Mouse (Mus musculus) liver, embryonic 14.5 days (tissue): ENCODE results near the gene Tal1. TPM values are rescaled to one million over a fixed set of nuclear protein-coding genes. Genes with fewer than 3 reads are reported as not detected.

Source experiments
- ATAC-seq: fragments of 200-750 bp; cut with Nextera tagmentation; 2 replicates; pipeline ENCODE4 v1.8.0; 2017; ENCODE audit warnings: moderate number of reproducible peaks, mild to moderate bottlenecking, moderate library complexity; ENCODE audit not compliant: insufficient read depth
- DNase-seq, 3 experiments: peaks; one replicate each; pipeline ENCODE4 v3.0.0-alpha.2; 2012 to 2013; ENCODE audit warnings: low read depth in 3 of 3, low spot score in 3 of 3
- H3K27ac ChIP-seq: fragments of 300-500 bp; sonication (generic); 2 replicates; pipeline ENCODE4 v1.5.1; 2014; ENCODE audit warnings: moderate library complexity, mild to moderate bottlenecking, control low read depth, inconsistent platforms
- H3K27me3 ChIP-seq: fragments of 300-500 bp; sonication (generic); 2 replicates; pipeline ENCODE4 v1.6.1; 2014; ENCODE audit warnings: mild to moderate bottlenecking, low read length, moderate library complexity; ENCODE audit not compliant: control insufficient read depth, insufficient read depth
- H3K36me3 ChIP-seq: fragments of 300-500 bp; sonication (generic); replicated peaks from 2 replicates; pipeline ENCODE4 v1.6.1; 2014; ENCODE audit warnings: low read depth; ENCODE audit not compliant: control insufficient read depth, insufficient read depth
- H3K4me1 ChIP-seq, 2 experiments: fragments of 200-500 bp in 1 of 2; fragments of 300-500 bp in 1 of 2; sonication (generic) in 1 of 2; replicated peaks; 2 replicates each; pipeline ENCODE4 v1.6.1; 2012 to 2014; ENCODE audit warnings: antibody characterized with exemption in 1 of 2, inconsistent platforms in 1 of 2, low read length in 1 of 2; ENCODE audit not compliant: control insufficient read depth in 2 of 2, insufficient read depth in 2 of 2
- H3K4me2 ChIP-seq: fragments of 300-500 bp; sonication (generic); 2 replicates; pipeline ENCODE4 v1.6.1; 2014; ENCODE audit warnings: low read depth, mild to moderate bottlenecking, control low read depth, moderate library complexity
- H3K4me3 ChIP-seq, 2 experiments: fragments of 200-500 bp in 1 of 2; fragments of 300-500 bp in 1 of 2; sonication (generic) in 1 of 2; 2 replicates each; pipeline ENCODE4 v1.5.1; 2012 to 2014; ENCODE audit warnings: low read depth in 2 of 2, low read length in 2 of 2, mild to moderate bottlenecking in 2 of 2, control low read depth in 1 of 2, inconsistent platforms in 1 of 2, moderate library complexity in 1 of 2; ENCODE audit not compliant: insufficient read depth in 1 of 2
- H3K9ac ChIP-seq: fragments of 300-500 bp; sonication (generic); replicated peaks from 2 replicates; pipeline ENCODE4 v1.6.1; 2014; ENCODE audit warnings: mild to moderate bottlenecking, control low read depth, moderate library complexity
- H3K9me3 ChIP-seq: fragments of 300-500 bp; sonication (generic); 2 replicates; pipeline ENCODE4 v1.6.1; 2016; ENCODE audit warnings: low read length, mixed read lengths; ENCODE audit not compliant: control insufficient read depth
- CTCF ChIP-seq: IDR thresholded peaks from 2 replicates; pipeline ENCODE4 v1.5.1; 2016; ENCODE audit warnings: antibody characterized with exemption, low read depth, control low read depth
- EP300 ChIP-seq: IDR thresholded peaks from 2 replicates; pipeline ENCODE4 v1.6.1; 2016; ENCODE audit warnings: antibody characterized with exemption, low read depth
- WGBS: fragments of 180-500 bp; shearing (Covaris S2); extraction: QIAGEN DNeasy Blood & Tissue Kit; methylation state at CpG from one replicate; pipeline ENCODE4 v1.1.7; 2014; ENCODE audit not compliant: insufficient replicate concordance; 5-methylcytosine and 5-hydroxymethylcytosine counted together
- polyA plus RNA-seq, 2 experiments: library from polyadenylated mRNA; depleted of rRNA in 1 of 2; stranded (reverse) in 1 of 2; unstranded in 1 of 2; fragments of >200 nt; fragmentation: Nextera tagmentation in 1 of 2; extraction: Ambion mirVana in 1 of 2; gene quantifications; 2 replicates each; pipeline versions ENCODE4 v1.2.1 to v1.2.3; 2012 to 2014

Tal1 gene
- 72.6 and 74.7 TPM in 2 replicates for polyA plus RNA-seq (2012; rRNA removed)
- 55.6 and 60.9 TPM in 2 replicates for polyA plus RNA-seq (2014; fragmentation: Nextera tagmentation; extraction: Ambion mirVana)

- H3K27me3 ChIP-seq, result peaks cover 8% of the 10 kb centered on the region
- no peak for TF ChIP-seq CTCF
- peak; percentile 94 for TF ChIP-seq EP300
- H3K4me2 ChIP-seq, result peak within 1 kb of the TSS; percentile 100
- peak within 1 kb of the TSS; percentile 93 for H3K27ac ChIP-seq
- H3K36me3 ChIP-seq, result peaks cover 14% of the 10 kb centered on the region
- H3K9me3 ChIP-seq, result no peaks in the 10 kb centered on the region
- peak within 1 kb of the TSS; percentile 100 for H3K9ac ChIP-seq
- under 1% methylated on average over 60 of the region's 60 CpGs for WGBS
- H3K4me1 ChIP-seq, result peaks cover 38 to 41% of the 10 kb centered on the region in 2 experiments
- DNase-seq (peak; percentile 86 to 89 (median 87)), ATAC-seq (peak; percentile 83)
- peak within 1 kb of the TSS; percentile 93 to 98 for H3K4me3 ChIP-seq
Measured at GRCm38 (mm10) chr4:115056371-115056920, at the start of gene Tal1. TSS of gene Tal1 (plus strand) at chr4:115056426.

- no peak for ATAC-seq
- WGBS, result 82% methylated on average over 3 of the region's 3 CpGs
- peaks cover 87% of the 10 kb centered on the region for H3K36me3 ChIP-seq
- H3K4me1 ChIP-seq, result no peaks in the 10 kb centered on the region
- no peak overlapping the region for H3K27ac ChIP-seq
- H3K27me3 ChIP-seq, result no peaks in the 10 kb centered on the region
- no peak overlapping the region for H3K4me2 ChIP-seq
- H3K4me3 ChIP-seq, result no peak overlapping the region
- TF ChIP-seq EP300, result no peak
- TF ChIP-seq CTCF, result no peak
- no peak overlapping the region for H3K9ac ChIP-seq
- no peak for DNase-seq
- no peaks in the 10 kb centered on the region for H3K9me3 ChIP-seq
Measured at GRCm38 (mm10) chr4:115014276-115014675, 42.0 kb upstream of the Tal1 start.

GRCm38 (mm10) chr4:115019997-115020396 lies 36.2 kb upstream of the Tal1 start:
- H3K36me3 ChIP-seq, result peaks cover 85% of the 10 kb centered on the region
- no peaks in the 10 kb centered on the region for H3K4me1 ChIP-seq
- TF ChIP-seq CTCF, result no peak
- TF ChIP-seq EP300, result no peak
- H3K27me3 ChIP-seq, result no peaks in the 10 kb centered on the region
- DNase-seq (no peak), ATAC-seq (no peak)
- no peak overlapping the region for H3K9ac ChIP-seq
- H3K4me2 ChIP-seq, result no peak overlapping the region
- H3K4me3 ChIP-seq, result no peak overlapping the region
- WGBS, result 89% methylated on average over 3 of the region's 3 CpGs
- H3K9me3 ChIP-seq, result no peaks in the 10 kb centered on the region
- H3K27ac ChIP-seq, result no peak overlapping the region

- Histone ChIP-seq H3K4me2 (no peak overlapping the region), H3K9ac (no peak overlapping the region), H3K4me3 (no peak overlapping the region), H3K4me1 (no peaks in the 10 kb centered on the region; a peak in 1 of 4 replicates), H3K27me3 (no peaks in the 10 kb centered on the region), H3K36me3 (peaks cover 70% of the 10 kb centered on the region), H3K9me3 (no peaks in the 10 kb centered on the region), H3K27ac (no peak overlapping the region)
- DNase-seq (no peak), ATAC-seq (no peak)
- WGBS, result 50% methylated on average over 6 of the region's 6 CpGs
- TF ChIP-seq CTCF, result no peak
- TF ChIP-seq EP300, result no peak
Measured at GRCm38 (mm10) chr4:115035043-115035442, 21.2 kb upstream of the Tal1 start.

- Histone ChIP-seq H3K4me1 (no peaks in the 10 kb centered on the region; a peak in 1 of 4 replicates), H3K27me3 (no peaks in the 10 kb centered on the region), H3K9ac (no peak overlapping the region), H3K4me2 (no peak overlapping the region), H3K9me3 (no peaks in the 10 kb centered on the region), H3K27ac (no peak overlapping the region), H3K4me3 (no peak overlapping the region), H3K36me3 (peaks cover 70% of the 10 kb centered on the region)
- no peak for TF ChIP-seq EP300
- peak; percentile 89 for TF ChIP-seq CTCF
- WGBS, result 28% methylated on average over 4 of the region's 4 CpGs
- DNase-seq (no peak), ATAC-seq (peak; percentile 56; the same call in 1 of the 2 replicates)
Measured at GRCm38 (mm10) chr4:115038242-115038641, 18.0 kb upstream of the Tal1 start.
